Mouse (Mus musculus) testis, adult 2 months (tissue): ENCODE results near the gene Ddi2.

Source experiments
- CTCF ChIP-seq: fragments of 200-500 bp; IDR thresholded peaks from 2 replicates; pipeline ENCODE4 v1.5.1; 2012; ENCODE audit warnings: low read depth, mild to moderate bottlenecking, inconsistent platforms, low read length, moderate library complexity; ENCODE audit not compliant: control insufficient read depth, insufficient read depth, insufficient replicate concordance
- POLR2A ChIP-seq: fragments of 200-500 bp; IDR thresholded peaks from 2 replicates; pipeline ENCODE4 v1.6.1; 2012; ENCODE audit warnings: low read depth, mild to moderate bottlenecking, inconsistent platforms, low read length, moderate library complexity; ENCODE audit not compliant: control insufficient read depth

GRCm38 (mm10) chr4:141762102-141762598 lies 38.9 kb upstream of the Ddi2 start:
- TF ChIP-seq POLR2A (no peak), CTCF (no peak)
